Mouse (Mus musculus): ENCODE results near the gene Nrxn3.

DNA sequence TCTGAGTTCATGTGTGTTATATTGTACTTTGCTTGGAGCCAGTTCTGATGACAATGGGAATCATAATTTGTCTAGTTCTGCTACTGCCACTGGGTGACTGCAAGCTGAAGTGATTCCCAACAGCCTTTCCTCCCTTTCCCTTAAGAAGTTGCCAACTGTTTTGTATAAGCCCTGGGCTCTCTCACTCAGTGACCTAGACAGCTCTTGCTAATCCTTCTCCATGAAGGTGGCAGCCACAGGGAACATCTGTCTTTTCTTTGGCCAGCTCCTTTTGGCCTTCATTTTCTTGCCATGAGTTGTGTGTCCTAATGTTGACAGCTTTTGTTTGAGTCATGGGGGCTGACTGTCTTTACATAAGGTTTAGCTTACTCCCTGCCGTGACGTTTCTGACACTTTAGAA lies 1460.3 kb downstream of the Nrxn3 start:
- TF ChIP-seq CTCF (IDR thresholded peaks at IDR 0.05; ENCODE audit: low read depth) = no peak
- no peak for TF ChIP-seq EP300 (IDR thresholded peaks at IDR 0.05; ENCODE audit: low read depth)

Data from liver, postnatal 0 days (tissue).